Mouse (Mus musculus): ENCODE results near the gene Lclat1.

The Lclat1 gene

GRCm38 (mm10) chr17:73091368-73091767 is 16.4 kb upstream of the Lclat1 start:
- DNase-seq, result no peak

- no peak for DNase-seq
Measured at GRCm38 (mm10) chr17:73092103-73093097, 15.4 kb upstream of the Lclat1 start.

GRCm38 (mm10) chr17:73095070-73095469 is 12.7 kb upstream of the Lclat1 start:
- DNase-seq, result no peak

- no peak for DNase-seq
Measured at GRCm38 (mm10) chr17:73095585-73095984, 12.2 kb upstream of the Lclat1 start.

- peak; percentile 44 to 61 for DNase-seq
Measured at GRCm38 (mm10) chr17:73096484-73096883, 11.3 kb upstream of the Lclat1 start.

GRCm38 (mm10) chr17:73098636-73099035 is 9.1 kb upstream of the Lclat1 start:
- DNase-seq, result no peak

- no peak for DNase-seq
Measured at GRCm38 (mm10) chr17:73100396-73100795, 7.4 kb upstream of the Lclat1 start.

GRCm38 (mm10) chr17:73102538-73102937 is 5.2 kb upstream of the Lclat1 start:
- no peak for DNase-seq

- DNase-seq, result no peak
Measured at GRCm38 (mm10) chr17:73108170-73108887, 544 bp downstream of the Lclat1 start.

GRCm38 (mm10) chr17:73108888-73109259 is 1.1 kb downstream of the Lclat1 start:
- no peak for DNase-seq

GRCm38 (mm10) chr17:73112128-73112527 is 4.3 kb downstream of the Lclat1 start:
- no peak for DNase-seq

- no peak for DNase-seq
Measured at GRCm38 (mm10) chr17:73112601-73113000, 4.8 kb downstream of the Lclat1 start.

GRCm38 (mm10) chr17:73113230-73113629 is 5.4 kb downstream of the Lclat1 start:
- no peak for DNase-seq

GRCm38 (mm10) chr17:73118134-73118533 is 10.3 kb downstream of the Lclat1 start:
- DNase-seq, result no peak

GRCm38 (mm10) chr17:73118702-73119101 is 10.9 kb downstream of the Lclat1 start:
- no peak for DNase-seq

- DNase-seq, result no peak
Measured at GRCm38 (mm10) chr17:73119150-73119549, 11.4 kb downstream of the Lclat1 start.

- DNase-seq, result no peak
Measured at GRCm38 (mm10) chr17:73120545-73120944, 12.8 kb downstream of the Lclat1 start.

- no peak for DNase-seq
Measured at GRCm38 (mm10) chr17:73121726-73122125, 13.9 kb downstream of the Lclat1 start.

GRCm38 (mm10) chr17:73126349-73126748 is 18.6 kb downstream of the Lclat1 start:
- no peak for DNase-seq

GRCm38 (mm10) chr17:73126903-73127302 is 19.1 kb downstream of the Lclat1 start:
- no peak for DNase-seq

- DNase-seq, result no peak
Measured at GRCm38 (mm10) chr17:73136562-73137484, 29.0 kb downstream of the Lclat1 start.

- no peak for DNase-seq
Measured at GRCm38 (mm10) chr17:73138217-73138616, 30.4 kb downstream of the Lclat1 start.

GRCm38 (mm10) chr17:73142029-73142428 is 34.2 kb downstream of the Lclat1 start:
- DNase-seq, result no peak
